Mouse (Mus musculus) urinary bladder, postnatal 10 days (tissue): ENCODE data around the gene Gpr174.
"Not testable (repeated sequence)": the region's sequence is repeated elsewhere in the genome, so short reads cannot be mapped to it uniquely, and the experiment has no call there.

Source experiments
- DNase-seq: peaks from one replicate; pipeline ENCODE4 v3.0.0; 2022; ENCODE audit warnings: low spot score

Gpr174 gene

DNA sequence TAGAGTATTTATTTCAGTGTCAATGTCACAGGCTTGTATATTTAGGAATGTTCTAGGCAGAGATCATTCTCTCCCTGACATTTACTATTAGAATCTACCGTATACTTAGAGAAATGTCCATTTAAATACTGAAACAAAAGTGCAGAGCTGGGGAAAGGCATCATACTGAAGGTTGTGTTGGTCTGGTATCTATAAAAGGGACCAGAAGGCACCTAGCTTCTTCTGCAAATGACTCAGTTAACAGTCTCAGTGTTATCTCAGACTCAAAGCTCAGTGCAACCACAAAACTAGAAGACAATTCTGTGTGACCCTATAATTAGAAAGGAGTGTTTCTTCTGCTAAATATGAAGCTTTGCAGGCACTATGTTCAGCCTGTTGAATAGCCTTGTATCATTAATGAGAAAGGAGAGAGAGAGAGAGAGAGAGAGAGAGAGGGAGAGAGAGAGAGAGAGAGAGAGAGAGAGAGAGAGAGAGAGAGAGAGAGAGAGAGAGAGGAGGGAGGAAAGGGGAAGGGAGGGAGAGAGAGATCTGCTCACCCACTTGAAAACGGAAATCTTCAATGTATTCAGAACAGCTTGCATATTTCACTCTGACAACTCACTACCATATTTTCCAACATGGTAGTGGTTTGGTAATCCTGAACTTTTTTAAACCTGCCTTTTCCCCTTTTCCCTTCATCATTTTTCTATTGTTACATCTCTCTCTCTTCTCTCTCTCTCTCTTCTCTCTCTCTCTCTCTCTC, at the start of gene Gpr174:
Gpr174 (plus strand) TSS at position 393 of the 742 bp plus-strand sequence.
- DNase-seq: no peak

DNA sequence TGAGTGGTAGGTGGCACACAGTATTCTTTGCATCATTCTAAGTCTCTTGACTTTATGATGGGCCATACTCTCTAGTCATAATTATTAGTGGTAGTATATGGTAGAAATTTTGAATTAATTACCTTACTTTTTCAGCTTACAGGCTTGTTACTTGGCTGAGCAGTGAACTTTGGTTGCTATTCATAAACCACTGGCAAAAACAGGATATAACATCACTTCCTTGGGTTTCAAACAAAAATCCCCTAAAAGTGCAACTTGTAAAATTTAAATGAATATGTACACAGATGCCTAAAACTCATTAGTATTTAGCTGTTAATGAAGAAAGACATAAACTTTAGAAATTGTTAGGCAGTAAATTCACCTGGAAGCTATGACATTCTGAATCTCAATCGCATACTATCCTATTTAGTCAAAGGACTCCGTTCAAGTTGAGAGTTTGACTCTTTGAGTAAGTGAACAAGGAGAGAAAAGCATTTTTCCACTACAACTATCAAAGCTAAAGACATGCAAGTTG, 38.0 kb upstream of the Gpr174 start:
- DNase-seq: no peak

DNA sequence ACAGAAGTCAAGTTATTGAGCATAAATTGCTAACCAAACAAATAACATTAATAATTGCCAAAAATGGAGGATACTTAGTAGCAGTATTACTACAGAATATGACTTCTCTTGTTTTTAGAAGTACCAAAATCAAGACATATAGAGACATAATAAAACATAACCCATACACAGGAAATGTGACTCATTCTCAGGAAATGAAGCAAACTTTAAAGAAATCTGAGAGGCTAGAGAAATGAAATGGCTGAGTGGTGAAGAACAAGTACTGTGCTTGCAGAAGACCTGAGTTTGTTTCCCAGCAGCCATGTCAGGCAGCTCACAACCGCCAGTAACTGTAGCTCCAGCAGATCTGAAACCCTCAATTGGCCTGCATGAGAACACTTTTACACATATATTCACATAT, 30.8 kb upstream of the Gpr174 start:
- DNase-seq: no peak

DNA sequence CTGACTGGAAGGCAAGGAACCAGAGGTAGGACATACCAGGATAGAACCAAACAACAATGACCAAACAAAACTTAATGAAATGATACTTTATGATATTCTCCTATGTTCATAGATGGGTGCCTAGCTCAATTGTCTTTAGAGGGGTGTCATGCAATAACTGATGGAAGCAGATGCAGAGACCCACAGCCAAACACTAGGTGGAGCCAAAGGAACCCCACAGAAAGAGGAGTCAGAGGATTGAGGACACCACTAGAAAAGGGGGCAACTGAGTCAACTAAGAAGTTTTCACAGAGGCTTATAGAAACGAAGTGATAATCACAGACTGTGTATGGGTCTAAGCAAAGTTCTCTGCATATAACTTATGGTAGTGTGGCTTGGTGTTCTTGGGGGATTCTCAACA, 24.5 kb upstream of the Gpr174 start:
- DNase-seq: no peak

DNA sequence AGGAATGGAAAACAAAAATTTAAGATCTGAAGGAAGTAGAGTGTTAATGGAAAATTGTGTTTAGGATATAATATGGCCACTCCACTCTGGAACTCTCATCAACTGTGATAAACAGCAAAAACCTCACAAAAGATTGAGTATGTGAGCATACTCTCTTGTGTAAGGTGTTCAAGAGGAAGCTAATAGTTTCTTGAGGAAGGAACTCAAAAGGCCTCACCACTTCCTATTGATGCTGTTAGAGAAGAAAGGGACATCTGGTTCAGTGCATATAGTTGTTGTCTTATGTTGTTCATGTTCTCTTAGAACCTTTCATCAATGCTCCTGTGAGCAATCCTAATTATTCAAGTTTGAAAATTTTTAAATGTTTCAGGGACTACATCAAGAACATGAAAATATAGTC, 21.0 kb upstream of the Gpr174 start:
- no peak for DNase-seq

DNA sequence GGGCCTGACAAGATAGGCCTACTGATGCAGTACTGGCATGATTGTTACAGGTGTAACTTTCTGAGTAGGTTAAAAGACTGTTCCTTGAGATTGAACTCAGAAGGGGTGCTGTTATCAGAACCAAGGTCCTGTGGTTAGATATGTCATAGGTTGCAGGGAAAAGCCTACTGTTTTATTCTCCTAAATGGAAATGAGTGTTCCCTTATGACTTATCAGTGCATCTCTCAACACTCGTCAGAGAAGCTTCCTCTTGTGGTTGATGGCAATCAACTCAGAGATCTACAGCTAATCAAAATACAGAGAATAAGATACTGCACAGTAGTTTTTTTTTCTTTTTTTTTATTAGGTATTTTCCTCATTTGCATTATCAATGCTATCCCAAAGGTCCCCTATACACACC, 19.2 kb upstream of the Gpr174 start:
- DNase-seq: no peak

DNA sequence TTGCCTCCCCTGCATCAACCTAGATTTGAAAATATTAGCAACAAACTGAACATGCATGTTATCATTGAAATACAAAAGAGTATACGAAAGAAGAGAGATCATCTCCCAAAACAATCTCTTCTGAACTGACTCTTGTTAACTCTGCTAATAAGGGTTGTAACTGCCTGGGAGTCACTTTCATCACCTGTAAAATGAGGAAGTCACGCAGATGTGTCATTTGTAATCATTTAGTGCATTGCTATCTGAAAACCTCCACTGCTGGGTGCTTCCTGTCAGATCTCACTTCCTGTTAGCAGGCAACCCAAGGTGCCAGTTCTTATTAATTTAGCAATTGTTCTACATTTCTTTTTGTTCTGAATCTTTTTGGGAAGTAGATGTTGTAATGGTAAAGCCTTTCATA, 5.3 kb upstream of the Gpr174 start:
- DNase-seq: no peak

DNA sequence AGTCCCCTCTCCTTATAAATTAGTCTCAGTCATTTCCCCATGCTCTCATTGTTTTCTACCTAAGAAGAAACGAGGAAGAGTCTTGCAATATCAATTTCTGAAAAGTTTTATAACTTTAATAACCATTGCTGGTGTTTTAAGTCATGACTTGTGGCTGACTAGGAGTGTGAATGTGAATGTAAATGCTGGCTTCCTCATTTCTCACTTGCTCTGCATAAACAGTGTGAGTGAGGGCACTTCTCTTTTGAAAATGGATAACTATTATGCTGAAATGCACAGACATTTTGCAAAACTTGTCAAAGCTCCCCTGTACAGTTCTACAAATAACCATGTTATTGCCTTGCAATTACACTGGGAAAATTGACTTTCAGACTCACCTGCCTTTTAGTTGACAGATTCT, 8.9 kb downstream of the Gpr174 start:
- DNase-seq: no peak

DNA sequence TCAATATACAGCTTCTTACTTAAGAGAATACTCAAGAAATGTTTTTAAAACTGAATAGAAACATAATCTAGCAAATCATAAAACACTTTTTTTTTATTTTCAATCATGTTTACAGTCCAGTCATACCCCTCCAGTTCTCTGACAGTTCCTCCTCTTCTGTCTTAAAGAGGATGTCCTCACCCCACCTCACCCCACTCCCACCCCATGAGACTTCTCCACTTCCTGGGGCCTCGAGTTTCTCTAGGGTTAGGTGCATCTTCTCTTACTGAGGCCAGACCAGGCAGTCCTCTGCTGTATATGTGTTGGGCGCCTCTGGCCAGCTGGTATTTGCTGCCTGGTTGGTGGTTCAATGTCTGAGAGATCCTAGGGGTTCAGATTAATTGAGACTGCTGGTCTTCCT, 21.9 kb downstream of the Gpr174 start:
- no peak for DNase-seq

DNA sequence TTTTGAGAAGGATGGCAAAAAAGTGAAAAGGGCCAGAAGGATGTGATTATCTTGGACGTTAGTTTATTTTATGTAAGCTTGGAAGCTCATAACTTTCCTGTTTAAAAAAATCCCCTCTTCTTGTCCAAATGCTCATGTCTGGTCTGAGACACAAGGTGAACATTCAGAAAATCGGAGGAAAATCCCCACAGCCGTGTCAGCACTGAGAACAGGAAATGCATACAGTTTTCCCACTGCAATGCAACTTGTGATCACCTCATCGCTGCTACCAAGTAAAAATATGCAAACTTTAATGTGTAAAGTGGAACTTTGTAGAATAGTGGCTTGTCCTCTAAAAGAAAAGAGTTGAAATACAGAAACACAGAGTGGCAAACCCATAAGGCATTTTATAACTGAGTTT, 28.5 kb downstream of the Gpr174 start:
- no peak for DNase-seq

DNA sequence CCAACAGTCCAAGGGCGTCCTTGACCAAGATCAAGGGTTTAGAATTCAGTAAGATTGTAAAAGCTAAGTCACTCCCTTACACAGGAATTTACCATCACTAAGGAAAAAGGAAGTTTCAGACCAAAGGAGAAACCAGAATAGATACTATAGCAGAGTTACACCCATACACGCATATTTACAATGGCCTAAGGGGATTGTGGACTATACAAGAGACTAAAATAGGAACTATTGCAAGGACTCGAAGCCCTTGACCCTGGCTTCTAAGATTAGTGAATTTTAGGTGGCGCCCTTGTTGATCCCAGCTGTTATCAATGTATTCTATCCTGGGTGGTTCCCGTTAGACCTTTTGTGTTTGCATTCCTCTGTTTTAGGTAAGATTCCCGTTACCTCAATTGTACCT, 42.2 kb downstream of the Gpr174 start:
- DNase-seq: not testable (repeated sequence)

DNA sequence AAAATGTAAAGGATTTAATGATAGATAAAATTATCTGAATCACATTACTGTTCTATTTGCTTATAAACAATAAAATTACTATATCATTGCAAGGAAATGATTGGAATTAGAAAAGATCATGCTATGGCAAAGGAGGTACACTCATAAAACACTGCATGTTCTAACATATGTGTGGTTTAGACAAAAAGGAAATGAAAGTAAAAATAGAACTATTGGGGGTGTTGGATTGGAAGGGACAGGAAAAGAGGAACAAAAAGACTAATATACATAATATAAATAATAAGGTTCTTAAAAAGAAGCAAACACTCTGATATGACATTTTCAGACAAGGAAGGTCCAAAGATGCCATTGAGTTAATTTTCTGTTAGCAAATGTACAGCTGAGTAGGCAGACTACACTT, 43.1 kb downstream of the Gpr174 start:
- DNase-seq: no peak

DNA sequence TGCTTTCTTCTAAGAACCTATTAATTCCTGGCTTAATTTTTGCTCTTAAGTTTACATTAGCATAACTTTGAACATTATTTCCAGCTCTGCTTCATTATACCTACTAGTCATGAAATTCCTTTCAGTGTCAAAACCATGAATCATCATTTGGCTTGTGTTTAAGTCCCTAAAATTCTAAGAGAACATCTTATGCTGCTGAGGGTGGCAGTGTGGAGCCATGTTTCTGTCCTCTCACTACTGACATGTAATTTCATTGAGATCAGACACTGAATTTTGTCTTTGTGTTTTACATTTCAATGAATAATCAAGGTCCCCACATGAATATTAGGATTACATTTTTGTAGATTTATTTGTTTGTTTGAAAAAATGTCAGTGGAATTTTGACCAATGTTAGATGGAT, 50.8 kb downstream of the Gpr174 start:
- no peak for DNase-seq

DNA sequence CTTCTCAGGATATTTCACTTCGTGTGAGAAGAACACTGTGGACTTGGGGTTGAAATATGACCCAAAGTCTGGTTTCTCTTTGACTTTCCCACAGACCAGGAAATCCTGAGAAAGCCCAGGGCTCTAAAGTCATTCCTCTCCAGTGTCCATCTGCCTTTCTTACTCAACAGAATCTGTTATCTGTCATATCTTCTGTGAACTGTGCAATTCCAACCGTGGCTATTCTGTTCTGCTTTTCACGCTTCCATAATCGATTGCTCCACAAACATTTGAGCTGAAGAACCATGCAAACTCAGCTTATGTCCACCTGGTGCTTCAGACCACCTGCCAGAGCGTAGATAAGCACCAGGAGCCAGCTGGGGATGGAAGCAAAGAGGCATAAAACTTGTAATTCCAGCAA, 56.9 kb downstream of the Gpr174 start:
- DNase-seq: no peak

DNA sequence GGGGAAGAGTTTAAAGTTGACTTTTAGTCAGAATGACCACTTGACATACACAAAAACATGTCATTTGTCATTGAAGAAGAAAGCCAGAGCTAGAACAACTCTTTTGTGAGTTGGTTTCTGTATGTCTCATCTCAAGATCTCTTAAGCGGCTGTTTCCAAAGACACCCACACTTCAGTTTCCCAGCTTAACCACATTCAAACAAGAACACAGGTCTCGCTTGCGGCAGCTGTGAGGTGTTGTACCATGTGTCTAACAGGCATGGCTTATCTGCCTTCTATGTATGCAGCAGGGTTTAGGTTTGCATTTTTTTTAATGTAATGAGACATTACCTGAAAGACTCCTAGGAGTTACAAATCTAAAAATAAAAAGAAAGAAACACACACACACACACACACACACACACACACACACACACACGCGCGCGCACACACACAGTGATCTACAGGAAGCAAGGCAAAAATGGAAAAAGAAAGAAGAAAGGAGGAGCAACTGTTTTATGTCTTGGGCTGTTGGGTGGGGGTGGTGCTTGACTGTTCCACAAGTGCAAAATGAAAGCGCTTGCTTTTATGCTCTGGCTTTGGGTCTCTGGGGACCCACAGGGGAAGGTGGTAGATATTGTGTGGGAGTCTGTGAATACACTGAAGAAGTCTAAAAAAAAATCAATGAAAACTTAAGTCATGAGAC, 70.2 kb downstream of the Gpr174 start:
- DNase-seq: no peak

DNA sequence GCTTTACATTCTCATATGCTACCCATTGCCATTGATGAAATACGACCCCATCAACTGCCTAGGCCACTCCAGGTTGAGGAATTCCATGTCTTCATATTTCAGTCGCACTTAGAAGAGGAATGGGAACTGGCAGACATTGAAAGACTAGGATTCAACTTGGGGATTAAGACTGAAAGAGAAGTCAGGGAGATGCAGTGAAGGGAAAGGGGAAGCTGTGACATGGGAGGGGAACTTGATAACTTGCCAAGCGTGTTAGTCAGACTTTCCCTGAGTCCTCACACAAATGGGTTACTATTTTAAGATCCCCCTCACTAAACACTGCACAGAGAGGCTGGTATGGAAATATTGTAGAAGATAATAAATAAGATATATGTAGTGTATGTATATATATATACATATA, 74.2 kb downstream of the Gpr174 start:
- DNase-seq: no peak

DNA sequence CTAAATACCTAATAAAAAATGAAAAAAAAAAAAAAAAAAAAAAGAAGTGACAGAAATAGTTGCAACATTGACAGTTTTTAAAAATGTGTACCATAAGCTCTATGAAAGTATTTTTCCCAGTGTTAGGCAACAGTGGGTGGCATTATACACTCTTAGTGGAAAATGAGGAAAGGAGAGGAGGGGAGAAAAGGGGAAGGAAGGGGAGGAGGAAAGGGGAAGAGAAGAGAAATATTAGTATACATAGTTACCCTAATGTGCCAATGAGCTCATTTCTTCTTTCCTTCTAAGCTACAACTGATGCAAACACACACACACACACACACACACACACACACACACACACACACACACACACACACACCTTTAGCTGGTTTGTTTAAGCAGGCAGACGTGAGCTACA, 80.9 kb downstream of the Gpr174 start:
- no peak for DNase-seq

DNA sequence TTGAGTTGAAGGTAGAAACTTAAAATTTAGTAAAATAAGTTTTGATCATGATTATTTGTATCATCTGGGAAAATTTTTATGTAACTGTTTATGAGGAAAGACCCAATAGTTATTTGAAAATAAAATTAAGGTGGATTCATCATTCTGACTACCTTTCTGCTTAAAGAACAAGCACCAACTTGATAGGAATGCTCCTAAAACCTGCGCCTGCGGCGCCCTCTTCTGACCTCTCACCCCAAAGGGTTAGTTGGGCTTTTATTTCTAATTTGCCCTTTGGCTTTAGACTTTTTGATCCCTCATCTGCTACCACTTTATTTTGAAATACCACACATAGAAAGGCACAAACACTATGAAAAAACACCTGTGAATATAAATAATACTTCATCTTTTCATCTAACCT, 86.3 kb downstream of the Gpr174 start:
- no peak for DNase-seq
